Mouse (Mus musculus) liver, embryonic 14.5 days (tissue): Measurements from ENCODE around the gene Irs3. TPM values are rescaled to one million over a fixed set of nuclear protein-coding genes. Genes with fewer than 3 reads are reported as not detected.

ENCODE experiments used
- ATAC-seq: fragments of 200-750 bp; cut with Nextera tagmentation; 2 replicates; pipeline ENCODE4 v1.8.0; 2017; ENCODE audit warnings: moderate number of reproducible peaks, mild to moderate bottlenecking, moderate library complexity; ENCODE audit not compliant: insufficient read depth
- DNase-seq, 3 experiments: peaks; one replicate each; pipeline ENCODE4 v3.0.0-alpha.2; 2012 to 2013; ENCODE audit warnings: low read depth in 3 of 3, low spot score in 3 of 3
- H3K27ac ChIP-seq: fragments of 300-500 bp; sonication (generic); 2 replicates; pipeline ENCODE4 v1.5.1; 2014; ENCODE audit warnings: moderate library complexity, mild to moderate bottlenecking, control low read depth, inconsistent platforms
- H3K27me3 ChIP-seq: fragments of 300-500 bp; sonication (generic); 2 replicates; pipeline ENCODE4 v1.6.1; 2014; ENCODE audit warnings: mild to moderate bottlenecking, low read length, moderate library complexity; ENCODE audit not compliant: control insufficient read depth, insufficient read depth
- H3K36me3 ChIP-seq: fragments of 300-500 bp; sonication (generic); replicated peaks from 2 replicates; pipeline ENCODE4 v1.6.1; 2014; ENCODE audit warnings: low read depth; ENCODE audit not compliant: control insufficient read depth, insufficient read depth
- H3K4me1 ChIP-seq, 2 experiments: fragments of 200-500 bp in 1 of 2; fragments of 300-500 bp in 1 of 2; sonication (generic) in 1 of 2; replicated peaks; 2 replicates each; pipeline ENCODE4 v1.6.1; 2012 to 2014; ENCODE audit warnings: antibody characterized with exemption in 1 of 2, inconsistent platforms in 1 of 2, low read length in 1 of 2; ENCODE audit not compliant: control insufficient read depth in 2 of 2, insufficient read depth in 2 of 2
- H3K4me2 ChIP-seq: fragments of 300-500 bp; sonication (generic); 2 replicates; pipeline ENCODE4 v1.6.1; 2014; ENCODE audit warnings: low read depth, mild to moderate bottlenecking, control low read depth, moderate library complexity
- H3K4me3 ChIP-seq, 2 experiments: fragments of 200-500 bp in 1 of 2; fragments of 300-500 bp in 1 of 2; sonication (generic) in 1 of 2; 2 replicates each; pipeline ENCODE4 v1.5.1; 2012 to 2014; ENCODE audit warnings: low read depth in 2 of 2, low read length in 2 of 2, mild to moderate bottlenecking in 2 of 2, control low read depth in 1 of 2, inconsistent platforms in 1 of 2, moderate library complexity in 1 of 2; ENCODE audit not compliant: insufficient read depth in 1 of 2
- H3K9ac ChIP-seq: fragments of 300-500 bp; sonication (generic); replicated peaks from 2 replicates; pipeline ENCODE4 v1.6.1; 2014; ENCODE audit warnings: mild to moderate bottlenecking, control low read depth, moderate library complexity
- H3K9me3 ChIP-seq: fragments of 300-500 bp; sonication (generic); 2 replicates; pipeline ENCODE4 v1.6.1; 2016; ENCODE audit warnings: low read length, mixed read lengths; ENCODE audit not compliant: control insufficient read depth
- CTCF ChIP-seq: IDR thresholded peaks from 2 replicates; pipeline ENCODE4 v1.5.1; 2016; ENCODE audit warnings: antibody characterized with exemption, low read depth, control low read depth
- EP300 ChIP-seq: IDR thresholded peaks from 2 replicates; pipeline ENCODE4 v1.6.1; 2016; ENCODE audit warnings: antibody characterized with exemption, low read depth
- WGBS: fragments of 180-500 bp; shearing (Covaris S2); extraction: QIAGEN DNeasy Blood & Tissue Kit; methylation state at CpG from one replicate; pipeline ENCODE4 v1.1.7; 2014; ENCODE audit not compliant: insufficient replicate concordance; 5-methylcytosine and 5-hydroxymethylcytosine counted together
- polyA plus RNA-seq, 2 experiments: library from polyadenylated mRNA; depleted of rRNA in 1 of 2; stranded (reverse) in 1 of 2; unstranded in 1 of 2; fragments of >200 nt; fragmentation: Nextera tagmentation in 1 of 2; extraction: Ambion mirVana in 1 of 2; gene quantifications; 2 replicates each; pipeline versions ENCODE4 v1.2.1 to v1.2.3; 2012 to 2014

Gene Irs3
- polyA plus RNA-seq, 2 experiments, result 0.02 TPM; not detected in 1

DNA sequence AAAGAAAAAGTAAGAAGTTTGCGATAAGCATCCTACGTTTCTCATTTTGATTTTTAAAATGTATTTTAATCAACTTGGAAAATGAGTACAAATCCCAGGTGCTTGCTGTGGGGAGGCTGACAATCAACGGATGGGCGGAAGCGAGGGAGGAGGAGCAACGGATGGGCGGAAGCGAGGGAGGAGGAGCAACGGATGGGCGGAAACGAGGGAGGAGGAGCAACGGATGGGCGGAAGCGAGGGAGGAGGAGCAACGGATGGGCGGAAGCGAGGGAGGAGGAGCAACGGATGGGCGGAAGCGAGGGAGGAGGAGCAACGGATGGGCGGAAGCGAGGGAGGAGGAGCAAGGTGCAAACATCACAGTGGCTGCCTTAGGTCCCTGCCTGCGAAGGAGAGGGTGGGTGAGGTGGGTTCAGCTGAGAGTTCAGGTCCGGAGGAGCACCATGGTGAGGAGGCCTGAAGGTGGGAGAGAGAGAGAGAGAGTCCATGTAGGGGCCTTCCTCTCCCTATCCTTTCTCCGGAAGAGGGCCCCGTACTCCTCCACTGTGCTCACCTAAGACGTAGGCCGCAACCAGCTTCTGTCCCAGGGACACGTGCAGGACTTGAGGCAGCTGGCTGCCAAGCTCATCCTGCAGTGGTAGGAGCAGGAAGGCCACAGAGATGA is 48.8 kb downstream of the Irs3 start:
- Histone ChIP-seq H3K27me3 (no peaks in the 10 kb centered on the region), H3K4me1 (peaks cover 17 to 32% of the 10 kb centered on the region in 2 experiments), H3K4me2 (peak overlapping the region; percentile 58), H3K9ac (0 out of 2 replicates have a peak overlapping the region, but pooled peaks have one; percentile 5), H3K9me3 (no peaks in the 10 kb centered on the region), H3K4me3 (peak overlapping the region; percentile 31 to 37; a peak in 3 of 4 replicates), H3K27ac (no peak overlapping the region; the same call in 1 of the 2 replicates), H3K36me3 (no peaks in the 10 kb centered on the region)
- ATAC-seq (no peak), DNase-seq (peak in 1 of 3 experiments; percentile 47)
- TF ChIP-seq EP300 (no peak), CTCF (no peak)
- WGBS, result 24% methylated on average over 30 of the region's 30 CpGs

DNA sequence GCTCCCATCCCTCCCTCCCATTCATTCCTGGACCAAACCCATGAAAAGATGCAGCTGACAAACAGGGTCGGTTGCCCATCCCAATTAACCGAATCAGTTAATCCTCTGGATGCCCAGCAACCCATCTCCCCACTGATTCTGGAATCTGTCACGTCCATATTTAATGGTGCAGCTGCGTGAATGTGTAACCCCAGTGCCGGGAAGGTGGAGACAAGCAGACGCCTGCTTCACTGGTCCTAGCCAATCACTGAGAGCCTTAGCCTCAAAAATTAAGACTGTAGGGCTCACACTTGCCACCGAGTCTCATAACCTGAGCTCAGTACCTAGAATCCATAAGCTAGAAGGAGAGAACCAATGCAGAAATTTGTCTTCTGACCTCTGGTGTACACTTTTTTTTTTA is 49.6 kb downstream of the Irs3 start:
- H3K4me1 ChIP-seq, result peaks cover 17 to 32% of the 10 kb centered on the region in 2 experiments
- TF ChIP-seq EP300 (no peak), CTCF (no peak)
- DNase-seq, result no peak
- no peaks in the 10 kb centered on the region for H3K36me3 ChIP-seq
- H3K9me3 ChIP-seq, result no peaks in the 10 kb centered on the region
- H3K4me2 ChIP-seq, result no peak overlapping the region
- no peak overlapping the region for H3K4me3 ChIP-seq
- WGBS, result 80% methylated on average over 7 of the region's 7 CpGs
- H3K27ac ChIP-seq, result no peak overlapping the region
- H3K27me3 ChIP-seq, result no peaks in the 10 kb centered on the region
- H3K9ac ChIP-seq, result no peak overlapping the region
- ATAC-seq, result no peak

Other genes starting within 250 kb of the Irs3 start
- 0.19 and 0.22 TPM in 2 replicates for gene Zan, start 168.7 kb downstream of the Irs3 start, polyA plus RNA-seq (2012; rRNA removed)
- 0.06 and 0.13 TPM in 2 replicates for gene Zan, start 168.7 kb downstream of the Irs3 start, polyA plus RNA-seq (2014; fragmentation: Nextera tagmentation; extraction: Ambion mirVana)
- gene Pop7, start 143.2 kb downstream of the Irs3 start, polyA plus RNA-seq (2012; rRNA removed), result 25.3 and 29.2 TPM in 2 replicates
- 34.6 and 36.5 TPM in 2 replicates for gene Pop7, start 143.2 kb downstream of the Irs3 start, polyA plus RNA-seq (2014; fragmentation: Nextera tagmentation; extraction: Ambion mirVana)
- gene Gigyf1, start 127.2 kb downstream of the Irs3 start, polyA plus RNA-seq (2012; rRNA removed), result 4.6 and 5.7 TPM in 2 replicates
- 2.1 and 2.8 TPM in 2 replicates for gene Gigyf1, start 127.2 kb downstream of the Irs3 start, polyA plus RNA-seq (2014; fragmentation: Nextera tagmentation; extraction: Ambion mirVana)
- gene Epo, start 112.5 kb downstream of the Irs3 start, polyA plus RNA-seq (2012; rRNA removed), result 0.40 and 0.47 TPM in 2 replicates
- gene Epo, start 112.5 kb downstream of the Irs3 start, polyA plus RNA-seq (2014; fragmentation: Nextera tagmentation; extraction: Ambion mirVana), result 0.62 and 0.85 TPM in 2 replicates
- gene Gnb2, start 112.2 kb downstream of the Irs3 start, polyA plus RNA-seq (2012; rRNA removed), result 211 and 215 TPM in 2 replicates
- 151 and 157 TPM in 2 replicates for gene Gnb2, start 112.2 kb downstream of the Irs3 start, polyA plus RNA-seq (2014; fragmentation: Nextera tagmentation; extraction: Ambion mirVana)
- gene Actl6b, start 92.2 kb downstream of the Irs3 start, polyA plus RNA-seq (2012; rRNA removed), result 0.15 TPM in 1 of 2 replicates, not detected in the other
- not detected in 2 replicates for gene Actl6b, start 92.2 kb downstream of the Irs3 start, polyA plus RNA-seq (2014; fragmentation: Nextera tagmentation; extraction: Ambion mirVana)
- 45.7 and 49.5 TPM in 2 replicates for gene Tfr2, start 75.9 kb downstream of the Irs3 start, polyA plus RNA-seq (2012; rRNA removed)
- gene Tfr2, start 75.9 kb downstream of the Irs3 start, polyA plus RNA-seq (2014; fragmentation: Nextera tagmentation; extraction: Ambion mirVana), result 37.6 and 41.1 TPM in 2 replicates
- gene Mospd3, start 44.7 kb downstream of the Irs3 start, polyA plus RNA-seq (2012; rRNA removed), result 34.9 and 45.5 TPM in 2 replicates
- 33.8 and 38.4 TPM in 2 replicates for gene Mospd3, start 44.7 kb downstream of the Irs3 start, polyA plus RNA-seq (2014; fragmentation: Nextera tagmentation; extraction: Ambion mirVana)
- gene Pcolce, start 31.9 kb downstream of the Irs3 start, polyA plus RNA-seq (2012; rRNA removed), result 11.7 and 12.2 TPM in 2 replicates
- 11.6 and 12.8 TPM in 2 replicates for gene Pcolce, start 31.9 kb downstream of the Irs3 start, polyA plus RNA-seq (2014; fragmentation: Nextera tagmentation; extraction: Ambion mirVana)
- gene Fbxo24, start 16.7 kb downstream of the Irs3 start, polyA plus RNA-seq (2012; rRNA removed), result 0.02 and 0.04 TPM in 2 replicates
- gene Fbxo24, start 16.7 kb downstream of the Irs3 start, polyA plus RNA-seq (2014; fragmentation: Nextera tagmentation; extraction: Ambion mirVana), result 0.05 TPM in 1 of 2 replicates, not detected in the other
- 13.9 and 16.1 TPM in 2 replicates for gene Lrch4, start 16.6 kb downstream of the Irs3 start, polyA plus RNA-seq (2012; rRNA removed)
- gene Lrch4, start 16.6 kb downstream of the Irs3 start, polyA plus RNA-seq (2014; fragmentation: Nextera tagmentation; extraction: Ambion mirVana), result 21.7 and 23.6 TPM in 2 replicates
- 5.5 and 6.0 TPM in 2 replicates for gene Gm20605, start 16.5 kb downstream of the Irs3 start, polyA plus RNA-seq (2012; rRNA removed)
- gene Gm20605, start 16.5 kb downstream of the Irs3 start, polyA plus RNA-seq (2014; fragmentation: Nextera tagmentation; extraction: Ambion mirVana), result 3.2 and 3.9 TPM in 2 replicates
- 12.7 and 13.7 TPM in 2 replicates for gene Sap25, start 4.4 kb downstream of the Irs3 start, polyA plus RNA-seq (2012; rRNA removed)
- 2.3 and 2.9 TPM in 2 replicates for gene Sap25, start 4.4 kb downstream of the Irs3 start, polyA plus RNA-seq (2014; fragmentation: Nextera tagmentation; extraction: Ambion mirVana)
- 22.4 and 24.6 TPM in 2 replicates for gene Agfg2, start 39.0 kb upstream of the Irs3 start, polyA plus RNA-seq (2012; rRNA removed)
- gene Agfg2, start 39.0 kb upstream of the Irs3 start, polyA plus RNA-seq (2014; fragmentation: Nextera tagmentation; extraction: Ambion mirVana), result 20.5 and 24.7 TPM in 2 replicates
- gene Nyap1, start 95.9 kb upstream of the Irs3 start, polyA plus RNA-seq (2012; rRNA removed), result 0.96 and 1.2 TPM in 2 replicates
- gene Nyap1, start 95.9 kb upstream of the Irs3 start, polyA plus RNA-seq (2014; fragmentation: Nextera tagmentation; extraction: Ambion mirVana), result 0.03 and 0.05 TPM in 2 replicates
- 23.0 and 26.8 TPM in 2 replicates for gene Tsc22d4, start 100.0 kb upstream of the Irs3 start, polyA plus RNA-seq (2012; rRNA removed)
- 49.7 and 62.2 TPM in 2 replicates for gene Tsc22d4, start 100.0 kb upstream of the Irs3 start, polyA plus RNA-seq (2014; fragmentation: Nextera tagmentation; extraction: Ambion mirVana)
- 22.8 and 23.1 TPM in 2 replicates for gene Ppp1r35, start 133.1 kb upstream of the Irs3 start, polyA plus RNA-seq (2012; rRNA removed)
- 25.5 and 27.0 TPM in 2 replicates for gene Ppp1r35, start 133.1 kb upstream of the Irs3 start, polyA plus RNA-seq (2014; fragmentation: Nextera tagmentation; extraction: Ambion mirVana)
- gene Mepce, start 141.9 kb upstream of the Irs3 start, polyA plus RNA-seq (2012; rRNA removed), result 12.2 and 13.3 TPM in 2 replicates
- 5.1 and 6.4 TPM in 2 replicates for gene Mepce, start 141.9 kb upstream of the Irs3 start, polyA plus RNA-seq (2014; fragmentation: Nextera tagmentation; extraction: Ambion mirVana)
- 2.2 and 3.1 TPM in 2 replicates for gene Zcwpw1, start 142.1 kb upstream of the Irs3 start, polyA plus RNA-seq (2012; rRNA removed)
- 2.1 and 2.4 TPM in 2 replicates for gene Zcwpw1, start 142.1 kb upstream of the Irs3 start, polyA plus RNA-seq (2014; fragmentation: Nextera tagmentation; extraction: Ambion mirVana)
- 1.5 and 1.7 TPM in 2 replicates for gene Pilra, start 190.6 kb upstream of the Irs3 start, polyA plus RNA-seq (2012; rRNA removed)
- gene Pilra, start 190.6 kb upstream of the Irs3 start, polyA plus RNA-seq (2014; fragmentation: Nextera tagmentation; extraction: Ambion mirVana), result 2.0 and 2.2 TPM in 2 replicates
- 2.2 and 3.0 TPM in 2 replicates for gene Pilrb1, start 212.4 kb upstream of the Irs3 start, polyA plus RNA-seq (2012; rRNA removed)
- 3.1 and 3.8 TPM in 2 replicates for gene Pilrb1, start 212.4 kb upstream of the Irs3 start, polyA plus RNA-seq (2014; fragmentation: Nextera tagmentation; extraction: Ambion mirVana)
- gene Pilrb2, start 226.1 kb upstream of the Irs3 start, polyA plus RNA-seq (2012; rRNA removed), result 1.3 and 2.0 TPM in 2 replicates
- 2.7 and 3.5 TPM in 2 replicates for gene Pilrb2, start 226.1 kb upstream of the Irs3 start, polyA plus RNA-seq (2014; fragmentation: Nextera tagmentation; extraction: Ambion mirVana)